Mouse (Mus musculus) cerebellum, postnatal 14 days (tissue): ENCODE results near the gene Polr3c.
A peak's percentile ranks its signal among the peaks of the same experiment; 100 is the strongest.
"Not testable (repeated sequence)": the region's sequence is repeated elsewhere in the genome, so short reads cannot be mapped to it uniquely, and the experiment has no call there.

Experiments used
- DNase-seq, 2 experiments: peaks; one replicate each; pipeline ENCODE4 v3.0.0; 2021; ENCODE audit warnings: mixed read lengths in 2 of 2

Gene Polr3c

DNA sequence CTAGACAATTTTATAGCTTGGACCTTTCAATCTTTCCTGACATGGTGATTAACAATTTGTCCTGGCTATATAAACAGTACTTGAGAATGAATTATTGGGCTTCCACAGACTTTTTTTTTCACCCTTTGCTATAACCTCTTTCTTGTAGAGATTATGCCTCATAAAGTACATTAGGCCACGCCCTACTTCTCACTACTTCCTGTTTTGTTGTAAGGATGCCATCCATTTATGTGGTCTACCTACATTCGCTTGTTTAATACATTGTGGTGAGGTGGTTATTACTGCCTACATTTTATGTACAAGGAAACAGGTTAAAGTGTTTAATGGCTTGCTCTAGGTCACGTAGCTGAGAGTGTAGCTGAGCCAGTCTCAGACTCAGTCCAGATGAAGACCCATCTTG lies 52.3 kb downstream of the Polr3c start:
- DNase-seq = no peak

DNA sequence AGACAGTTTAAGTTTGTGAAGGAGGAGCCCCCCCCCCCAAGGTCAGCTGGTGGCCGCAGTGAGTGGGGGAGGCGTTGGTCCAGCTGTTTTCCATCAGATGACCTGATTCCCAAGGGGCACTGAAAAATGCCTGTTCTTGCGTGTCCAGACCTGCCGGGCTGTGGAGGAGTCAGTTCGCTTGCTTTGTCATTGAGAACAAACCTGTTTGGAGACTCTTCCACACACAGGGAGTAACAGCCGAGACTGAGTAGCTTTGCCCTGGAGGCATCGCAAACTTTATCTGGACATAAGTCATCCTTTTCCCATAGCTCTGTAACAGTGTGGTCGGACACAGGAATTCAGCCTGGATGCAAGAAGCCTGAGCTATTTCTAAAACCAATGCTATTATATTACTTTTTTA lies 53.0 kb downstream of the Polr3c start:
- no peak for DNase-seq

- no peak for DNase-seq
Measured at GRCm38 (mm10) chr3:96673514-96673913, 53.9 kb downstream of the Polr3c start.

DNA sequence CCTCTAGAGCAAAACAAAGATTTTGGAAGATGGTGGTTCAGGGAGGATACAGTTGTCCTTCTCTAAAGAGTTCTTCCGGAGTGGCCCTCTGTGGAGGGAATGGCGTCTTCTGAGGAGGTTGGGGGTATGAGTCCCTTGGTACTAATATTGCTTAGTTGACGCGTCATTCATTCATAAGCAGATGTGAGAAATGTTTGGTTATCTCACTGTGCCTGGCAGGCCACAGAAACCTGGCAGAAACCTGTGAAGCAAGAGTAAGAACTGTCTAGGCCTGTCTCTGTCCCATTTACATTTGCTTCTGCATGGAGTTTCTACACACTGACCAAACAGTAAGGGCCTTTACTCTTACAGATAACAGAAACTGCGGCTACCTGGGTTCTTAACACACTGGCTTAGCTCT lies 55.9 kb downstream of the Polr3c start:
- no peak for DNase-seq

- DNase-seq = peak; percentile 83 to 89
Measured at GRCm38 (mm10) chr3:96669727-96670468, 57.5 kb downstream of the Polr3c start, which contains the start of gene Ankrd35. TSS of gene Ankrd35 (plus strand) at chr3:96670131.

- DNase-seq = no peak
Measured at GRCm38 (mm10) chr3:96668424-96669067, 58.9 kb downstream of the Polr3c start.

GRCm38 (mm10) chr3:96667316-96667715 lies 60.1 kb downstream of the Polr3c start:
- DNase-seq = peak in 1 of 2 experiments; percentile 44

- DNase-seq = no peak
Measured at GRCm38 (mm10) chr3:96666916-96667315, 60.5 kb downstream of the Polr3c start.

DNA sequence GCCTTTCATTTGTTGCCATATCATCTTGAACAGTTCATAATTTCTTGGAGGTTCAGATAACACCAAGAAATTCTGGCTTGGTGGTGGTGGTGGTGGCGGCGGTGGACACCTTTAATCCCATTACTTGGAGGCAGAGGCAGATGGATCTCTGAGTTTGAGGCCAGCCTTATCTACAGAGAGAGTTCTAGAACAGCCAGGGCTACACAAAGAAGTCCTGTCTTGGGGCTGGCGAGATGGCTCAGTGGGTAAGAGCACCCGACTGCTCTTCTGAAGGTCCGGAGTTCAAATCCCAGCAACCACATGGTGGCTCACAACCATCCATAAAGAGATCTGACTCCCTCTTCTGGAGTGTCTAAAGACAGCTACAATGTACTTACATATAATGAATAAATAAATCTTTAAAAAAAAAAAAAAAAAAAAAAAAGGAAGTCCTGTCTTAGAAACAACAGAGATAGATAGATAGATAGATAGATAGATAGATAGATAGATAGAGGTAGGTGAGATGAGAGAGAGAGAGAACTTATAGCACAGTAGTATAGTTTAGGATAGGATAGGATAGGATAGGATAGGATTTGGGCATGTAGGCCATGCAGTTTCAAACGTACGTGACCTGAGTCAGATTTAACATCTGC lies 61.6 kb downstream of the Polr3c start:
- not testable (repeated sequence) for DNase-seq

GRCm38 (mm10) chr3:96663432-96664239 lies 63.8 kb downstream of the Polr3c start:
- DNase-seq = peak; percentile 95 to 97

- peak; percentile 43 to 53 for DNase-seq
Measured at GRCm38 (mm10) chr3:96662731-96663316, 64.6 kb downstream of the Polr3c start.
